Mouse (Mus musculus) embryonic fibroblast, embryonic 13.5 days (primary cell): ENCODE measurements around the gene Prdx3. TPM values are rescaled to one million over a fixed set of nuclear protein-coding genes. Genes with fewer than 3 reads are reported as not detected.

Experiments used
- H3K27ac ChIP-seq: 2 replicates; pipeline ENCODE4 v1.5.1; 2012; ENCODE audit warnings: low read length, control low read depth, inconsistent platforms; ENCODE audit not compliant: insufficient read depth
- H3K4me1 ChIP-seq: 2 replicates; pipeline ENCODE4 v1.6.1; 2011; ENCODE audit warnings: low read length; ENCODE audit not compliant: control insufficient read depth, insufficient read depth
- H3K4me3 ChIP-seq: 2 replicates; pipeline ENCODE4 v1.5.1; 2011; ENCODE audit warnings: mild to moderate bottlenecking, control low read depth, low read length; ENCODE audit not compliant: insufficient read depth
- CTCF ChIP-seq: IDR thresholded peaks from 2 replicates; pipeline ENCODE4 v1.5.1; 2011; ENCODE audit warnings: mild to moderate bottlenecking, control low read depth, low read length, moderate library complexity, borderline replicate concordance; ENCODE audit not compliant: insufficient read depth
- POLR2A ChIP-seq: IDR thresholded peaks from 2 replicates; pipeline ENCODE4 v1.6.1; 2011; ENCODE audit warnings: low read depth, mild to moderate bottlenecking, control low read depth, low read length, moderate library complexity
- polyA plus RNA-seq: library from polyadenylated mRNA; stranded (reverse); fragments of >200 nt; gene quantifications from 2 replicates; pipeline ENCODE4 v1.2.4, GENCODE M21; 2011; ENCODE audit warnings: low read depth; ENCODE audit not compliant: missing spikeins, insufficient read length

The Prdx3 gene
- 109 and 114 TPM in 2 replicates for polyA plus RNA-seq

GRCm38 (mm10) chr19:60874064-60874694 lies at the start of gene Prdx3:
Prdx3 (minus strand) TSS chr19:60874556.
- TF ChIP-seq CTCF (no peak), POLR2A (peak; percentile 97)
- H3K4me1 ChIP-seq, result peaks cover 3% of the 10 kb centered on the region; the same call in 1 of the 2 replicates
- peak within 1 kb of the TSS; percentile 77 for H3K4me3 ChIP-seq
- H3K27ac ChIP-seq, result peak within 1 kb of the TSS; percentile 45

GRCm38 (mm10) chr19:60916869-60917570 lies 42.7 kb upstream of the Prdx3 start:
- H3K27ac ChIP-seq, result peak overlapping the region; percentile 40; the same call in 1 of the 2 replicates

GRCm38 (mm10) chr19:60915862-60916261 lies 41.5 kb upstream of the Prdx3 start:
- TF ChIP-seq CTCF (no peak), POLR2A (no peak)
- Histone ChIP-seq H3K4me3 (no peak overlapping the region), H3K27ac (no peak overlapping the region), H3K4me1 (no peaks in the 10 kb centered on the region)

More at GRCm38 (mm10) chr19:60916869-60917570, 42.7 kb upstream of the Prdx3 start:
- no peak overlapping the region for H3K4me3 ChIP-seq
- no peaks in the 10 kb centered on the region for H3K4me1 ChIP-seq
- TF ChIP-seq CTCF, result no peak
- TF ChIP-seq POLR2A, result no peak

- Histone ChIP-seq H3K4me1 (no peaks in the 10 kb centered on the region), H3K27ac (no peak overlapping the region), H3K4me3 (no peak overlapping the region)
- TF ChIP-seq CTCF, result no peak
- no peak for TF ChIP-seq POLR2A
These were observed 40.9 kb upstream of the Prdx3 start for GRCm38 (mm10) chr19:60915236-60915635.

GRCm38 (mm10) chr19:60911653-60912052 lies 37.3 kb upstream of the Prdx3 start:
- no peaks in the 10 kb centered on the region for H3K4me1 ChIP-seq
- H3K4me3 ChIP-seq, result no peak overlapping the region
- H3K27ac ChIP-seq, result no peak overlapping the region
- no peak for TF ChIP-seq POLR2A
- no peak for TF ChIP-seq CTCF

- H3K4me3 ChIP-seq, result no peak overlapping the region
- H3K27ac ChIP-seq, result no peak overlapping the region
- TF ChIP-seq CTCF (no peak), POLR2A (no peak)
- no peaks in the 10 kb centered on the region for H3K4me1 ChIP-seq
These were observed 35.9 kb upstream of the Prdx3 start for GRCm38 (mm10) chr19:60910304-60910703.

- Histone ChIP-seq H3K27ac (no peak overlapping the region), H3K4me3 (no peak overlapping the region), H3K4me1 (peaks cover 5% of the 10 kb centered on the region)
- TF ChIP-seq CTCF (no peak), POLR2A (no peak)
These were observed 31.1 kb upstream of the Prdx3 start for GRCm38 (mm10) chr19:60905477-60905876.

GRCm38 (mm10) chr19:60903971-60904370 lies 29.6 kb upstream of the Prdx3 start:
- no peak overlapping the region for H3K4me3 ChIP-seq
- TF ChIP-seq POLR2A, result no peak
- TF ChIP-seq CTCF, result no peak

GRCm38 (mm10) chr19:60903139-60903538 lies 28.8 kb upstream of the Prdx3 start:
- Histone ChIP-seq H3K4me1 (peaks cover 5% of the 10 kb centered on the region), H3K27ac (peak overlapping the region; percentile 68), H3K4me3 (no peak overlapping the region)
- TF ChIP-seq CTCF (no peak), POLR2A (no peak)

More at GRCm38 (mm10) chr19:60903971-60904370, 29.6 kb upstream of the Prdx3 start:
- peaks cover 5% of the 10 kb centered on the region for H3K4me1 ChIP-seq
- no peak overlapping the region for H3K27ac ChIP-seq

GRCm38 (mm10) chr19:60895251-60895880 lies 21.0 kb upstream of the Prdx3 start:
- peak overlapping the region; percentile 34; the same call in 1 of the 2 replicates for H3K27ac ChIP-seq
- no peaks in the 10 kb centered on the region; the same call in 1 of the 2 replicates for H3K4me1 ChIP-seq
- no peak overlapping the region for H3K4me3 ChIP-seq
- no peak for TF ChIP-seq CTCF
- no peak for TF ChIP-seq POLR2A
